Mouse (Mus musculus) midbrain, embryonic 15.5 days (tissue): ENCODE data around the gene Gtf3c6. TPM values are rescaled to one million over a fixed set of nuclear protein-coding genes. Genes with fewer than 3 reads are reported as not detected.

Experiments used
- ATAC-seq: fragments of 200-750 bp; cut with Nextera tagmentation; replicated peaks from 2 replicates; pipeline ENCODE4 v1.8.0; 2017; ENCODE audit warnings: moderate TSS enrichment
- H3K27ac ChIP-seq: fragments of 300-500 bp; sonication (generic); 2 replicates; pipeline ENCODE4 v1.5.1; 2015; ENCODE audit warnings: mild to moderate bottlenecking, inconsistent platforms
- H3K27me3 ChIP-seq: fragments of 300-500 bp; sonication (generic); replicated peaks from 2 replicates; pipeline ENCODE4 v1.6.1; 2015; ENCODE audit warnings: inconsistent platforms
- H3K36me3 ChIP-seq: fragments of 300-500 bp; sonication (generic); replicated peaks from 2 replicates; pipeline ENCODE4 v1.6.1; 2015; ENCODE audit warnings: inconsistent platforms
- H3K4me1 ChIP-seq: fragments of 300-500 bp; sonication (generic); 2 replicates; pipeline ENCODE4 v1.6.1; 2015; ENCODE audit warnings: inconsistent platforms
- H3K4me2 ChIP-seq: fragments of 300-500 bp; sonication (generic); 2 replicates; pipeline ENCODE4 v1.6.1; 2015; ENCODE audit warnings: inconsistent platforms, mild to moderate bottlenecking, moderate library complexity
- H3K4me3 ChIP-seq: fragments of 300-500 bp; sonication (generic); 2 replicates; pipeline ENCODE4 v1.5.1; 2015; ENCODE audit warnings: mild to moderate bottlenecking, inconsistent platforms
- H3K9ac ChIP-seq: fragments of 300-500 bp; sonication (generic); 2 replicates; pipeline ENCODE4 v1.6.1; 2015; ENCODE audit warnings: mild to moderate bottlenecking, inconsistent platforms
- H3K9me3 ChIP-seq: fragments of 300-500 bp; sonication (generic); 2 replicates; pipeline ENCODE4 v1.6.1; 2016; ENCODE audit warnings: inconsistent platforms
- WGBS: fragments of 180-500 bp; shearing (Covaris S2); methylation state at CpG from one replicate; pipeline ENCODE4 v1.1.7; 2015; ENCODE audit warnings: mixed read lengths; 5-methylcytosine and 5-hydroxymethylcytosine counted together
- polyA plus RNA-seq: library from polyadenylated mRNA; unstranded; fragments of >200 nt; fragmentation: Nextera tagmentation; extraction: Ambion mirVana; gene quantifications from 2 replicates; pipeline ENCODE4 v1.2.1, GENCODE M21; 2015

Gene Gtf3c6
- polyA plus RNA-seq, 1 experiment from 2014 or later, result 78.8 TPM

DNA sequence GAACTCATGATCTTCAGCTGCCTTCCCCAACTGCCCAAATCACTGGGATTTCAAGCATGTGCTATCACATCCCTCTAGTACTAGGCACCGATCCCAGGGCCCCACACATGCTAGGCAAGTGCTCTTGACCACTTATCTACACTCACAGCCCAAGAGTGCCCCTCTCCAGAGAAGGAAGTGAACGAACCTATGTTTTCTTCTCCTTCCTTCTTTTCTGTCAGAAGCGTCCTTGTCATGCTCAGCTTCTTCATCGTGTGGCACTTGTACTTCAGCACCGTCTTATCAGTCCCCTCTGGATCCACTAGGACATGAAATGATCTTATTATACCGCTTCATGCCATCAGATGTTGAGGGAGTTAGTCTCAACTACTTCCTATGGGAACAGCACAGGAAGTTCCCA lies 6.9 kb downstream of the Gtf3c6 start:
- Histone ChIP-seq H3K4me2 (no peak overlapping the region), H3K9ac (no peak overlapping the region), H3K27ac (no peak overlapping the region), H3K9me3 (no peaks in the 10 kb centered on the region), H3K4me3 (no peak overlapping the region), H3K27me3 (no peaks in the 10 kb centered on the region), H3K36me3 (peaks cover 43% of the 10 kb centered on the region), H3K4me1 (peaks cover 9% of the 10 kb centered on the region)
- ATAC-seq, result no peak
- 91% methylated on average over 6 of the region's 6 CpGs for WGBS

DNA sequence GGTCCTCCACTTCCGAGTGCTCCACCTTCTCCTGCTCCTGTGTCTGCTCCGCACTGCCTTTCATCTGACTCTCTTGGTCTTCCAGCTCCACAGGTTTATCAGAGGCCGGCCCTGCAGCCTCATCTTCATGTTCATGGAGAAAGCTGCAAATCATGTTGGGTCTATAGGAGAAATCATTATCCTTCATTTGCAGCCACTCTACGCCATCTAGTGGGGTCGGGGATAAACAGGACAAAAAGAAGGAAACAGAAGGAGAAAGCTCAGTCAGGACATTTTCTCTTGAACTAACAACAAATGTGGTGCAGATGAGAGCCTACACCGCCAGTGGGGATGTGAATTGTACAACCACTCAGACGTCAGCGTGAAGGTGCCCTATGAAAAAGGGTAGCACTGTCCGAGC lies 8.3 kb downstream of the Gtf3c6 start:
- H3K4me1 ChIP-seq, result peaks cover 17% of the 10 kb centered on the region
- H3K36me3 ChIP-seq, result peaks cover 43% of the 10 kb centered on the region
- ATAC-seq, result no peak
- no peak overlapping the region for H3K9ac ChIP-seq
- no peak overlapping the region for H3K4me3 ChIP-seq
- no peaks in the 10 kb centered on the region for H3K9me3 ChIP-seq
- WGBS, result 88% methylated on average over 9 of the region's 9 CpGs
- H3K4me2 ChIP-seq, result no peak overlapping the region
- no peaks in the 10 kb centered on the region for H3K27me3 ChIP-seq
- no peak overlapping the region for H3K27ac ChIP-seq

DNA sequence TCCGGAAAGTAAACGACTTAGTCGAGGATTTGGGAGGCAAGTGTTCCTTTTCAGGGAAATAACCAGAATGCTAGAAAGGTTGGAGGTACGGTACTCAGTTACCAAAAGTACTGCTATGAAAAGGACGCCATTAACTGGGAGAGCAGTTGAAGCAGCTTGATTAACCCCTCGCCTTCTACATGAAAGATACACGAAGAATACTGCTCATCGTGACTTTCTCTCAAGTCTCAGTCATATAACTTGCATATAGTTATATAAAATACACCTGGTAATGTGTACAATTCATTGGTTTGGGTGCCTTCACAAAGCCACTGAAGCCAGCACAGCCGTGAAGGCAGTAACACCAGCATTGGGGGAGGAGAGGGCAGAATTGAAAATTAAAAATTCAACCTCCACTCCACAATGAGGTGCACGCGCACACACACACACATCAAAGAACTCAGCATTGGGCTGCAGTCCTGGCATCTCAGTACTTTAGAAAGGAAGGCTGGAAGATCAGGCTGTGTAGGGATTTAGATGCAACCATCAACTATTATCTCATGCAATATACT lies 10.7 kb downstream of the Gtf3c6 start:
- H3K27me3 ChIP-seq, result no peaks in the 10 kb centered on the region
- peak overlapping the region; percentile 76 for H3K4me2 ChIP-seq
- WGBS, result 29% methylated on average over 11 of the region's 11 CpGs
- peak overlapping the region; percentile 28; the same call in 1 of the 2 replicates for H3K9ac ChIP-seq
- peaks cover 17% of the 10 kb centered on the region for H3K4me1 ChIP-seq
- no peaks in the 10 kb centered on the region for H3K9me3 ChIP-seq
- peak overlapping the region; percentile 73 for H3K4me3 ChIP-seq
- peak overlapping the region; percentile 84 for H3K27ac ChIP-seq
- peak; percentile 53 for ATAC-seq
- H3K36me3 ChIP-seq, result peaks cover 46% of the 10 kb centered on the region

DNA sequence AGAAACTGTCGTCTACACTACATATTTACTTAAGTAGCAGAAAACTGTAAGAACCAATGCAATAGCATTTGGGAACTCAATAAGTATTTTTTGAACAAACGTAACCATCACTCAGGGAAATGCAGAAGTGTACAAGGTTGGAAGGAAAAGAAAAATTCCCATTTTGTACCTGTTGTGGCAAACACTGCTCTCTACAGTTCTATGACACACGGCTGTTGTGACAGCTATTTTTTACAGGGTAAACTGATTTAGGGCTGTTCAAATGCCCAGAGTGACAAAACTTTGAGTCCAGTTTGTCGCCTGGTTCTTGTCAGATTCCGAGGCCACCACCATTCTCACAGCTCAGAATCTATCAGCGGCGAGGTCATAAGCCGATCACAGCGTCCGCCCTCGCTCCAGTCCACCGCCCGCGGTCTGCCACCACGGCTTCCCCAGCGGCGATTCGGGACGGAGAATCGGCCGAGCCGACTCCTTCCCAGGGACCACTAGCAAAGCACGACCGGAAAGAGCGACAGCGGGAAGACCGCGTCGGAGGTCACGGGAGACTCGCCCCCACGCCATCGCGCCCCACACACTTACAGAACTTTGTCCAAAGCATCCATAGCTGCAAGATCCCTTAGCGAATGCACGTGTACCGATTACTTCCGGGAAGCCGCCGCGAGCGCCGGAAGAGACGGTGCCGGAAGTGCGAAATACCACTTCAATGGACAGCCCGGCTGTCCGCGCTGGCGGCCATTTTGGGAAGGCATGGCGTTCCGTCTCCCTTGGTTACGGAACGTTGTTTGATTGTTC lies 11.3 kb downstream of the Gtf3c6 start, which contains the start of gene Rpf2:
Gene Rpf2 (minus strand): TSS at position 663 of the 792 bp plus-strand sequence.
- Histone ChIP-seq H3K9ac (peak within 1 kb of the TSS; percentile 60), H3K4me3 (peak within 1 kb of the TSS; percentile 73), H3K4me2 (peak within 1 kb of the TSS; percentile 76), H3K27me3 (no peaks in the 10 kb centered on the region), H3K4me1 (peaks cover 17% of the 10 kb centered on the region), H3K27ac (peak within 1 kb of the TSS; percentile 84), H3K36me3 (peaks cover 40% of the 10 kb centered on the region), H3K9me3 (no peaks in the 10 kb centered on the region)
- under 1% methylated on average over 54 of the region's 54 CpGs for WGBS
- peak; percentile 96 for ATAC-seq

DNA sequence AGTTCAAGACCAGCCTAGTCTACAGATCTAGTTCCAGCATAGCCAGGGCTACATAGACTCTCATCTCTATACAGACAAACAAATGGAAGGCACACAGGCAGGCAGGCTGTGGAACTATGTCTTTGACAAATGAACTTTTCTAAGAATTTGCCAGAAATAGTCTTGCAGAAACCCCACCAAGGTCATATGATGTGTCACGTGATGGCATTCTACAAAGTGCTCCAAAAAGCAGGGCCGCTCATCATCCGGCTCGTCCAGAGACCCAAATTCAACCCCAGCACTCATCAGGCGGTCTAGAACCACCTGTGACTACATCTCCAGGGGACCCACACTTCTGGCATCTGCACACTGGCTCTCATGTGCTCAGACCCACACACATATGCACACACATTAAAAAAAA lies 20.1 kb downstream of the Gtf3c6 start:
- no peak for ATAC-seq
- Histone ChIP-seq H3K4me3 (no peak overlapping the region), H3K4me1 (no peaks in the 10 kb centered on the region), H3K9ac (no peak overlapping the region), H3K27me3 (no peaks in the 10 kb centered on the region), H3K9me3 (no peaks in the 10 kb centered on the region), H3K27ac (no peak overlapping the region), H3K4me2 (no peak overlapping the region), H3K36me3 (peaks cover 32% of the 10 kb centered on the region)
- WGBS, result 97% methylated on average over 5 of the region's 5 CpGs

DNA sequence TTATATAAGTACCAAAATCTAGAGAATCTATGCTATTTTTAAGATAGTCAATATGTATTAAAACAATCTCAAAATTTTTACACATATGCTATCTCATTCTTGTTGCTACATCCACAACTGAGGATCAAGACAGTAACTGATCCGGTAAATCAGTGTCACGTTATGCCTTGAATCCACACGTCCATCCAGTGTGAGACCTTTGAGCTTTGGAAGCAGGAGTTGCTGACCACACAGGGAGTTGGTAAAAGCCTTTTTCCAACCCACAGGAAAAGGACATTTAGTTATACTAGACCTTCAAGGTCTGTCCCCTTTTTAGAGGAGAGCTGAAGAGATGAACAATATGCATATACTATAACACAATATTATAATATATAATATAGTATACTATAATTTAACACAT lies 24.7 kb downstream of the Gtf3c6 start:
- WGBS, result 88% methylated on average over 3 of the region's 3 CpGs
- no peaks in the 10 kb centered on the region for H3K4me1 ChIP-seq
- no peak for ATAC-seq
- no peaks in the 10 kb centered on the region for H3K27me3 ChIP-seq
- H3K9me3 ChIP-seq, result no peaks in the 10 kb centered on the region
- H3K4me2 ChIP-seq, result no peak overlapping the region
- H3K36me3 ChIP-seq, result peaks cover 42% of the 10 kb centered on the region
- no peak overlapping the region for H3K4me3 ChIP-seq
- H3K27ac ChIP-seq, result no peak overlapping the region
- H3K9ac ChIP-seq, result no peak overlapping the region

DNA sequence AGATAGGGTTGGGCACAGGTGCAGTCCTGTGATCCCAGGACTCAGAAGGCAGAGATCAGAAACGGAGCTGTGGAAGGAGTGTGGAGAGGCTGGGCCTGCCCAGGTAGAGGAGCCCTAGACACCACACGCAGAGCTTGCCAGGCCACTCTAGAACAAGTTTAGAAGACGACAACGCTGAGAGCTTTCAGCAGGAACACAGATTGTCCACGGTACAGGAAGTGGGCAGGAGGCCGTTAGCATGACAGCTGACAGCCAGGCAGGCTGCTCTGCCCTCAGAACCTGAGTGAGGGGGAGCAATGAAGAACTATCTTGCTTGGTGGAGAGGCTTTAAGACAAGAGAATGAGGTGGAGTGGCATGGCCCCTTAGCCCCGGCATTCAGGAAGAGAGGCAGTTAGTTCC lies 25.5 kb downstream of the Gtf3c6 start:
- no peaks in the 10 kb centered on the region for H3K4me1 ChIP-seq
- H3K9ac ChIP-seq, result no peak overlapping the region
- H3K4me3 ChIP-seq, result no peak overlapping the region
- no peaks in the 10 kb centered on the region for H3K9me3 ChIP-seq
- peaks cover 38% of the 10 kb centered on the region for H3K36me3 ChIP-seq
- H3K4me2 ChIP-seq, result no peak overlapping the region
- ATAC-seq, result no peak
- H3K27me3 ChIP-seq, result no peaks in the 10 kb centered on the region
- 86% methylated on average over 7 of the region's 7 CpGs for WGBS
- no peak overlapping the region for H3K27ac ChIP-seq

DNA sequence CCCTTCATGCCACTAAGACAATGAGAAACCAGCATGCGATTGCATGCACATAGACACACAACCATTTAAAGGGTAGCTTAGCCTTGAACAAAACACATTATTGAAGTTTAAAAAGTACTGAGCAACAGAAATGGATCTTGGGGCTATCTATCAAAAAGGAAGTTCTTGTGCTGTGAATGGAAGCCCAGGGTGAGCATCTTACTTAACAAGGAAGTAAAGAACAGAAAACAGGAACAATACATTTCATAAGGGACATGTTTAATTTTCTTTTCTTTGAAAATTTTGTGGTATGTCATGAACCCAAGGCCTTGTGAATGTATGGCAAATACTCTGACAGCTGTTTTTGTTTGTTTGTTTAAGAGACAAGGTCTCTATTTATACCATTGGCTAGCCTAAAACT lies 28.2 kb downstream of the Gtf3c6 start:
- Histone ChIP-seq H3K36me3 (peaks cover 43% of the 10 kb centered on the region), H3K9me3 (no peaks in the 10 kb centered on the region), H3K4me2 (no peak overlapping the region), H3K27me3 (no peaks in the 10 kb centered on the region), H3K4me1 (no peaks in the 10 kb centered on the region), H3K4me3 (no peak overlapping the region), H3K9ac (no peak overlapping the region), H3K27ac (no peak overlapping the region)
- ATAC-seq, result no peak
- 100% methylated on average over 1 of the region's 1 CpGs for WGBS

DNA sequence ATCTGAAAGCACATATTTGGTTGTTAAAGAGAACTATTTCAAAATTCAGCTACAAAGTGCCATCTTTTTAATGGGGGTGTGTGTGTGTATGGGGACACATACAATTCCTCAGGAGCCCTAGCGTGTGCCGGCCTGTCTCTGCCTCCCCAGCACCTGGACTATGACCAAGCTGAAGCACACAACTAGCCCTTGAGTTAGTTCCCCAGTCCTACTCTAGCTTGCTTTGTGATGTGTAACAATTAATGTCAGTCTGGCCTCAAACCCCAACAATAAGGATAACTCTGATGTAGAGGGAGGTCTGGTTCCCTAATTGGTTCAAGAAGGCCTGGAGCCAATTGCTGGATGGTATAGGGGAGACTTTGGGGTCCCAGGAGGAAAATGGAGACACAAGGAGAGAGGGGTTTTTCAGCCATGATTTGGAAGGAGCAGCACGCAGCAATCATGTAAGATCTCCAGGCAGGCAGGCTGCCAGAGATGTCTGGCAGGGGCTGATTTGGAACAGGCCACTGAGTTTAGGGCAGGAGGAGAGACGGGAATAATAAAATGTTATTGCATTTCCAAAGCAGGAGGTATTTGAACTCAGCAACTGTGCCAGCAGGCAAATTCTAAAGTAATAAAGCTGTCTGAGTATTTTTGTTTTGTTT lies 30.1 kb downstream of the Gtf3c6 start:
- Histone ChIP-seq H3K9me3 (no peaks in the 10 kb centered on the region), H3K27me3 (no peaks in the 10 kb centered on the region), H3K4me3 (no peak overlapping the region), H3K27ac (no peak overlapping the region), H3K4me1 (no peaks in the 10 kb centered on the region), H3K4me2 (no peak overlapping the region), H3K36me3 (peaks cover 49% of the 10 kb centered on the region), H3K9ac (no peak overlapping the region)
- ATAC-seq, result no peak
- 87% methylated on average over 4 of the region's 4 CpGs for WGBS

DNA sequence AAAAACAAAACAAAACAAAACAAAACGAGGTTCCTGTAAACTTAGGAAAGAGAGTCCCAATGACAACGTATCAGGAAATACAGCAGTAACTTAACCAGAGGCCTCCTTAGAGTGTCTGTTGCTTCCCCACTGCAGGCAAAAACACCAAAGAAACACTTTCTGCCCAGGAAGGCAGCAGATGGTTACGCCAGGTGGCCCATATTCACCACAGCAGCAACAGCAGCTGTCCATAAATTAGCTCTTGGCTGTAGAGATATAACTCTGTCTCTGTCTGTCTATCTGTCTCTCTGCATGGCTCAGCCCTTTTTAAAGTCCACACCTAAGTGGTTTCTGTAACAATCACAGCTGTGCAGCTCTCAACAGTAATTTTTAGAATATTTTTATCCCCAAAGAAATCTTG lies 39.0 kb downstream of the Gtf3c6 start:
- H3K4me1 ChIP-seq, result no peaks in the 10 kb centered on the region
- H3K4me2 ChIP-seq, result no peak overlapping the region
- H3K27me3 ChIP-seq, result no peaks in the 10 kb centered on the region
- H3K4me3 ChIP-seq, result no peak overlapping the region
- no peak for ATAC-seq
- no peak overlapping the region for H3K9ac ChIP-seq
- no peak overlapping the region for H3K27ac ChIP-seq
- H3K9me3 ChIP-seq, result no peaks in the 10 kb centered on the region
- WGBS, result 80% methylated on average over 3 of the region's 3 CpGs
- H3K36me3 ChIP-seq, result peaks cover 13% of the 10 kb centered on the region

DNA sequence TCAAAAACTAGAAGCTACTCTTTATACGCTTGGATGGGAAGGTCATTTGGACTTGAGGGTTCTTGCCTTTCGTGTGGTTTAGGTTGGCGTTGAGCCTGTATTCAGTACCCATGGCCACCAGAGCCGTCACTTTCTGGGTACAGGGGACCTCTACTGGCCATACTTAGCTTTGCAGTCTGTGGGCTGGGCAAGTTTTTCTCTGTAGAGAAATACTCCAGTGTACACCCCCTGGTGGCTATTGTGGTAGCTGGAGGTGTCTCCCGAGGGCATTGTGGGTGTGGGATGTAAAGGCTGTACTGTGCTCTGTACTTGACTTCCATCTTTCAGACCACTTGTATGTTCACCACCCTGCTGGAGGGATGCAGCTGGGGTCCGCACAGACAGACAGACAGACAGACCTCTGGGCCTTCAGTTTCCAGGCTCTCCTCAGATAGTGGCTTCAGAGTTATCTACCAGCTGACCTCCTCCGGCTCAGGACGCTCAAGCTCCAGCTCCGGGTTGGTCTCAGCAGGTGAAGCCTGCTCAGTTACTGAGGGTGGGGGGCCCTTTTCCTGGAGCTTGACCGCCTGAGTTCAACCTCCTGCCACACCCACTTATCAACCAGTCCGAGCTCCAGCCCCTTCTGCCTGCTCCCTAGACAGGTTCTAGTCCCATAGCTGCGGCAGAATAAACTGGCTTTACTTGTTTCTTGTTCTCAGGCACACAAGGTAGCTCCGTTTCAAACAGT lies 45.3 kb downstream of the Gtf3c6 start:
- 41% methylated on average over 13 of the region's 13 CpGs for WGBS
- ATAC-seq, result peak; percentile 81
- H3K4me1 ChIP-seq, result no peaks in the 10 kb centered on the region
- H3K4me2 ChIP-seq, result no peak overlapping the region
- no peaks in the 10 kb centered on the region for H3K36me3 ChIP-seq
- H3K27ac ChIP-seq, result no peak overlapping the region
- no peaks in the 10 kb centered on the region for H3K27me3 ChIP-seq
- no peak overlapping the region for H3K9ac ChIP-seq
- H3K9me3 ChIP-seq, result no peaks in the 10 kb centered on the region
- no peak overlapping the region for H3K4me3 ChIP-seq
